Mouse (Mus musculus) midbrain, embryonic 11.5 days (tissue): ENCODE data around the gene Acsl5. TPM values are rescaled to one million over a fixed set of nuclear protein-coding genes. Genes with fewer than 3 reads are reported as not detected.

Source experiments
- ATAC-seq: fragments of 200-750 bp; cut with Nextera tagmentation; 2 replicates; pipeline ENCODE4 v1.8.0; 2017; ENCODE audit warnings: moderate TSS enrichment, moderate library complexity; ENCODE audit not compliant: low FRiP score
- DNase-seq: peaks from one replicate; pipeline ENCODE4 v3.0.0; 2015; ENCODE audit warnings: low spot score; ENCODE audit errors: missing footprints
- H3K27ac ChIP-seq: fragments of 300-500 bp; sonication (generic); 2 replicates; pipeline ENCODE4 v1.5.1; 2014; ENCODE audit warnings: low read depth, low read length
- H3K27me3 ChIP-seq: fragments of 300-500 bp; sonication (generic); 2 replicates; pipeline ENCODE4 v1.6.1; 2014; ENCODE audit warnings: mild to moderate bottlenecking, low read length, moderate library complexity, mixed read lengths; ENCODE audit not compliant: control insufficient read depth, insufficient read depth
- H3K36me3 ChIP-seq: fragments of 300-500 bp; sonication (generic); 2 replicates; pipeline ENCODE4 v1.6.1; 2014; ENCODE audit warnings: mild to moderate bottlenecking, low read length, moderate library complexity, mixed read lengths; ENCODE audit not compliant: control insufficient read depth, insufficient read depth
- H3K4me1 ChIP-seq: fragments of 300-500 bp; sonication (generic); 2 replicates; pipeline ENCODE4 v1.6.1; 2014; ENCODE audit warnings: low read length; ENCODE audit not compliant: control insufficient read depth, insufficient read depth
- H3K4me2 ChIP-seq: fragments of 300-500 bp; sonication (generic); 2 replicates; pipeline ENCODE4 v1.6.1; 2014; ENCODE audit warnings: mild to moderate bottlenecking, moderate library complexity
- H3K4me3 ChIP-seq: fragments of 300-500 bp; sonication (generic); 2 replicates; pipeline ENCODE4 v1.5.1; 2014; ENCODE audit warnings: low read depth, low read length
- H3K9ac ChIP-seq: fragments of 300-500 bp; sonication (generic); 2 replicates; pipeline ENCODE4 v1.6.1; 2014; ENCODE audit warnings: low read length
- H3K9me3 ChIP-seq: fragments of 300-500 bp; sonication (generic); 2 replicates; pipeline ENCODE4 v1.6.1; 2016; ENCODE audit warnings: low read length; ENCODE audit not compliant: control insufficient read depth
- WGBS: fragments of 180-500 bp; shearing (Covaris S2); extraction: QIAGEN DNeasy Blood & Tissue Kit; methylation state at CpG from one replicate; pipeline ENCODE4 v1.1.7; 2014; 5-methylcytosine and 5-hydroxymethylcytosine counted together
- polyA plus RNA-seq: library from polyadenylated mRNA; unstranded; fragments of >200 nt; fragmentation: Nextera tagmentation; extraction: Ambion mirVana; gene quantifications from 2 replicates; pipeline ENCODE4 v1.2.1, GENCODE M21; 2014

Acsl5 gene
- polyA plus RNA-seq, 1 experiment from 2014 or later = 17.3 TPM

- no peaks in the 10 kb centered on the region for H3K27me3 ChIP-seq
- H3K4me2 ChIP-seq = no peak overlapping the region
- H3K4me1 ChIP-seq = peaks cover 2% of the 10 kb centered on the region; the same call in 1 of the 2 replicates
- no peaks in the 10 kb centered on the region for H3K9me3 ChIP-seq
- no peaks in the 10 kb centered on the region for H3K36me3 ChIP-seq
- no peak overlapping the region for H3K9ac ChIP-seq
- ATAC-seq = no peak
- H3K4me3 ChIP-seq = no peak overlapping the region
- no peak overlapping the region for H3K27ac ChIP-seq
- 93% methylated on average over 6 of the region's 6 CpGs for WGBS
- no peak for DNase-seq
These were observed 88.8 kb downstream of the Acsl5 start for GRCm38 (mm10) chr19:55340521-55340920.

- no peak overlapping the region for H3K4me3 ChIP-seq
- no peak overlapping the region for H3K4me2 ChIP-seq
- H3K27me3 ChIP-seq = no peaks in the 10 kb centered on the region
- H3K36me3 ChIP-seq = no peaks in the 10 kb centered on the region
- no peak overlapping the region for H3K9ac ChIP-seq
- no peaks in the 10 kb centered on the region for H3K9me3 ChIP-seq
- H3K4me1 ChIP-seq = peaks cover 2% of the 10 kb centered on the region; the same call in 1 of the 2 replicates
- WGBS = 76% methylated on average over 3 of the region's 3 CpGs
- DNase-seq = no peak
- no peak overlapping the region for H3K27ac ChIP-seq
- no peak for ATAC-seq
These were observed 89.6 kb downstream of the Acsl5 start for GRCm38 (mm10) chr19:55341377-55341776.

- H3K9me3 ChIP-seq = no peaks in the 10 kb centered on the region
- H3K36me3 ChIP-seq = no peaks in the 10 kb centered on the region
- 94% methylated on average over 7 of the region's 7 CpGs for WGBS
- no peak overlapping the region for H3K9ac ChIP-seq
- H3K4me3 ChIP-seq = no peak overlapping the region
- H3K27me3 ChIP-seq = no peaks in the 10 kb centered on the region
- no peak for ATAC-seq
- H3K27ac ChIP-seq = no peak overlapping the region
- peaks cover 2% of the 10 kb centered on the region; the same call in 1 of the 2 replicates for H3K4me1 ChIP-seq
- peak; percentile 51 for DNase-seq
- H3K4me2 ChIP-seq = no peak overlapping the region
These were observed 90.7 kb downstream of the Acsl5 start for GRCm38 (mm10) chr19:55342423-55342822.

- H3K27ac ChIP-seq = no peak overlapping the region
- no peaks in the 10 kb centered on the region for H3K36me3 ChIP-seq
- no peak overlapping the region for H3K4me2 ChIP-seq
- peaks cover 2% of the 10 kb centered on the region; the same call in 1 of the 2 replicates for H3K4me1 ChIP-seq
- no peaks in the 10 kb centered on the region for H3K27me3 ChIP-seq
- ATAC-seq (no peak), DNase-seq (peak; percentile 60)
- no peaks in the 10 kb centered on the region for H3K9me3 ChIP-seq
- H3K9ac ChIP-seq = no peak overlapping the region
- 92% methylated on average over 9 of the region's 9 CpGs for WGBS
- no peak overlapping the region for H3K4me3 ChIP-seq
These were observed 91.5 kb downstream of the Acsl5 start for GRCm38 (mm10) chr19:55343274-55343673.

Other genes starting within 250 kb of the Acsl5 start
- 23.6 and 27.1 TPM in 2 replicates for gene Gpam, start 124.7 kb upstream of the Acsl5 start, polyA plus RNA-seq
- gene Tectb, start 71.2 kb upstream of the Acsl5 start, polyA plus RNA-seq = 0.05 TPM in 1 of 2 replicates, not detected in the other
- not detected in 2 replicates for gene Gucy2g, start 10.7 kb upstream of the Acsl5 start, polyA plus RNA-seq
- gene Zdhhc6, start 64.1 kb downstream of the Acsl5 start, polyA plus RNA-seq = 112 and 116 TPM in 2 replicates
- gene Vti1a, start 64.4 kb downstream of the Acsl5 start, polyA plus RNA-seq = 27.1 and 28.2 TPM in 2 replicates